Mouse (Mus musculus) hindbrain, embryonic 11.5 days (tissue): ENCODE measurements at regions not wholly inside any gene's neighbourhood (a gene's known extent, or its start where the extent isn't known, plus 50 kb on each side); places are given as distances from the start of the nearest gene placed in this dataset.

ENCODE experiments used
- ATAC-seq: fragments of 200-750 bp; cut with Nextera tagmentation; 2 replicates; pipeline ENCODE4 v1.8.0; 2017; ENCODE audit warnings: mild to moderate bottlenecking, moderate TSS enrichment, moderate library complexity; ENCODE audit not compliant: low FRiP score
- DNase-seq: peaks from one replicate; pipeline ENCODE4 v3.0.0-alpha.2; 2015; ENCODE audit warnings: low spot score
- H3K27ac ChIP-seq: fragments of 300-500 bp; sonication (generic); 2 replicates; pipeline ENCODE4 v1.5.1; 2014; ENCODE audit warnings: mild to moderate bottlenecking, low read depth, low read length
- H3K27me3 ChIP-seq: fragments of 300-500 bp; sonication (generic); 2 replicates; pipeline ENCODE4 v1.6.1; 2014; ENCODE audit warnings: mild to moderate bottlenecking, low read length, moderate library complexity, mixed read lengths; ENCODE audit not compliant: control insufficient read depth, insufficient read depth
- H3K36me3 ChIP-seq: fragments of 300-500 bp; sonication (generic); 2 replicates; pipeline ENCODE4 v1.6.1; 2014; ENCODE audit warnings: mild to moderate bottlenecking, low read length, moderate library complexity, mixed read lengths; ENCODE audit not compliant: control insufficient read depth, insufficient read depth
- H3K4me1 ChIP-seq: fragments of 300-500 bp; sonication (generic); replicated peaks from 2 replicates; pipeline ENCODE4 v1.6.1; 2014; ENCODE audit warnings: low read length, mixed read lengths; ENCODE audit not compliant: control insufficient read depth, insufficient read depth
- H3K4me2 ChIP-seq: fragments of 300-500 bp; sonication (generic); replicated peaks from 2 replicates; pipeline ENCODE4 v1.6.1; 2014; ENCODE audit warnings: mild to moderate bottlenecking, low read depth, low read length
- H3K4me3 ChIP-seq: fragments of 300-500 bp; sonication (generic); 2 replicates; pipeline ENCODE4 v1.5.1; 2014; ENCODE audit warnings: low read depth, low read length
- H3K9ac ChIP-seq: fragments of 300-500 bp; sonication (generic); 2 replicates; pipeline ENCODE4 v1.6.1; 2014; ENCODE audit warnings: low read depth, low read length
- H3K9me3 ChIP-seq: fragments of 300-500 bp; sonication (generic); 2 replicates; pipeline ENCODE4 v1.6.1; 2016; ENCODE audit warnings: low read length; ENCODE audit not compliant: control insufficient read depth
- WGBS: fragments of 180-500 bp; shearing (Covaris S2); extraction: QIAGEN DNeasy Blood & Tissue Kit; methylation state at CpG from one replicate; pipeline ENCODE4 v1.1.7; 2014; 5-methylcytosine and 5-hydroxymethylcytosine counted together

GRCm38 (mm10) chr10:117479721-117480455, 100.1 kb upstream of the Cpsf6 start:
- no peak overlapping the region for H3K4me3 ChIP-seq
- no peak overlapping the region for H3K9ac ChIP-seq
- no peaks in the 10 kb centered on the region for H3K9me3 ChIP-seq
- H3K36me3 ChIP-seq = no peaks in the 10 kb centered on the region
- WGBS = 87% methylated on average over 12 of the region's 12 CpGs
- H3K27ac ChIP-seq = no peak overlapping the region
- no peak for DNase-seq
- ATAC-seq = no peak
- H3K4me2 ChIP-seq = no peak overlapping the region
- H3K27me3 ChIP-seq = no peaks in the 10 kb centered on the region
- H3K4me1 ChIP-seq = no peaks in the 10 kb centered on the region

- Histone ChIP-seq H3K4me1 (no peaks in the 10 kb centered on the region), H3K9ac (no peak overlapping the region), H3K27ac (no peak overlapping the region), H3K4me3 (no peak overlapping the region), H3K27me3 (no peaks in the 10 kb centered on the region), H3K4me2 (no peak overlapping the region), H3K9me3 (no peaks in the 10 kb centered on the region), H3K36me3 (no peaks in the 10 kb centered on the region)
- DNase-seq (no peak), ATAC-seq (no peak)
- WGBS = 85% methylated on average over 4 of the region's 4 CpGs
Observed at GRCm38 (mm10) chr10:117478931-117479280, 99.1 kb upstream of the Cpsf6 start.

GRCm38 (mm10) chr10:117478202-117478930, 98.6 kb upstream of the Cpsf6 start:
- Histone ChIP-seq H3K36me3 (no peaks in the 10 kb centered on the region), H3K27me3 (no peaks in the 10 kb centered on the region), H3K27ac (no peak overlapping the region), H3K9ac (no peak overlapping the region), H3K4me3 (no peak overlapping the region), H3K4me2 (no peak overlapping the region), H3K4me1 (no peaks in the 10 kb centered on the region), H3K9me3 (no peaks in the 10 kb centered on the region)
- WGBS = 62% methylated on average over 23 of the region's 23 CpGs
- ATAC-seq (no peak), DNase-seq (peak; percentile 19)

GRCm38 (mm10) chr10:117477331-117478201, 97.8 kb upstream of the Cpsf6 start:
- H3K4me3 ChIP-seq = no peak overlapping the region
- ATAC-seq = no peak
- H3K36me3 ChIP-seq = no peaks in the 10 kb centered on the region
- H3K4me2 ChIP-seq = no peak overlapping the region
- no peak overlapping the region for H3K27ac ChIP-seq
- H3K9ac ChIP-seq = no peak overlapping the region
- no peak for DNase-seq
- H3K9me3 ChIP-seq = no peaks in the 10 kb centered on the region
- H3K27me3 ChIP-seq = no peaks in the 10 kb centered on the region
- no peaks in the 10 kb centered on the region for H3K4me1 ChIP-seq
- 78% methylated on average over 12 of the region's 12 CpGs for WGBS

- Histone ChIP-seq H3K9me3 (no peaks in the 10 kb centered on the region), H3K27ac (no peak overlapping the region), H3K36me3 (no peaks in the 10 kb centered on the region), H3K4me1 (no peaks in the 10 kb centered on the region), H3K4me2 (no peak overlapping the region), H3K4me3 (no peak overlapping the region), H3K27me3 (no peaks in the 10 kb centered on the region), H3K9ac (no peak overlapping the region)
- DNase-seq (no peak), ATAC-seq (no peak)
- 87% methylated on average over 13 of the region's 13 CpGs for WGBS
Observed at GRCm38 (mm10) chr10:117475086-117475945, 95.5 kb upstream of the Cpsf6 start.

- no peak overlapping the region for H3K4me2 ChIP-seq
- H3K36me3 ChIP-seq = no peaks in the 10 kb centered on the region
- WGBS = 93% methylated on average over 4 of the region's 4 CpGs
- DNase-seq (no peak), ATAC-seq (no peak)
- H3K27me3 ChIP-seq = no peaks in the 10 kb centered on the region
- H3K9ac ChIP-seq = no peak overlapping the region
- H3K4me3 ChIP-seq = no peak overlapping the region
- no peaks in the 10 kb centered on the region for H3K9me3 ChIP-seq
- no peaks in the 10 kb centered on the region for H3K4me1 ChIP-seq
- H3K27ac ChIP-seq = no peak overlapping the region
Observed at GRCm38 (mm10) chr10:117474351-117475085, 94.7 kb upstream of the Cpsf6 start.

- Histone ChIP-seq H3K4me1 (no peaks in the 10 kb centered on the region), H3K36me3 (no peaks in the 10 kb centered on the region), H3K4me3 (no peak overlapping the region), H3K27me3 (no peaks in the 10 kb centered on the region), H3K27ac (no peak overlapping the region), H3K9ac (no peak overlapping the region), H3K4me2 (no peak overlapping the region), H3K9me3 (no peaks in the 10 kb centered on the region)
- WGBS = 89% methylated on average over 4 of the region's 4 CpGs
- no peak for DNase-seq
- ATAC-seq = no peak
Observed at GRCm38 (mm10) chr10:117473471-117473870, 93.7 kb upstream of the Cpsf6 start.

GRCm38 (mm10) chr10:117472568-117472930, 92.7 kb upstream of the Cpsf6 start:
- Histone ChIP-seq H3K4me3 (no peak overlapping the region), H3K27ac (no peak overlapping the region), H3K9me3 (no peaks in the 10 kb centered on the region), H3K36me3 (no peaks in the 10 kb centered on the region), H3K9ac (no peak overlapping the region), H3K4me1 (no peaks in the 10 kb centered on the region), H3K27me3 (no peaks in the 10 kb centered on the region), H3K4me2 (no peak overlapping the region)
- 88% methylated on average over 4 of the region's 4 CpGs for WGBS
- no peak for DNase-seq
- ATAC-seq = no peak
